Mouse (Mus musculus) ES-E14 (cell line): ENCODE measurements around the gene Rpap2. TPM values are rescaled to one million over a fixed set of nuclear protein-coding genes. Genes with fewer than 3 reads are reported as not detected.

Experiments used
- DNase-seq: peaks from one replicate; pipeline ENCODE4 v3.0.0-alpha.2; 2013; ENCODE audit warnings: low read depth, low spot score
- H3K27ac ChIP-seq: 2 replicates; pipeline ENCODE4 v1.5.1; 2012; ENCODE audit warnings: low read depth, mild to moderate bottlenecking, low read length, moderate library complexity, mixed read lengths; ENCODE audit not compliant: poor library complexity, insufficient read depth, severe bottlenecking
- H3K36me3 ChIP-seq: 2 replicates; pipeline ENCODE4 v1.6.1; 2012; ENCODE audit warnings: mild to moderate bottlenecking, low read length, moderate library complexity, mixed read lengths; ENCODE audit not compliant: control insufficient read depth, poor library complexity, insufficient read depth, severe bottlenecking
- H3K4me1 ChIP-seq, 2 experiments: fragments of 150-350 bp in 1 of 2; sonication (generic) in 1 of 2; 2 replicates each; pipeline ENCODE4 v1.6.1; 2012; ENCODE audit warnings: low read length in 2 of 2, mild to moderate bottlenecking in 1 of 2, mixed read lengths in 1 of 2; ENCODE audit not compliant: control insufficient read depth in 2 of 2, insufficient read depth in 2 of 2, poor library complexity in 1 of 2
- H3K4me3 ChIP-seq, 2 experiments: fragments of 150-350 bp in 1 of 2; sonication (generic) in 1 of 2; 2 replicates each; pipeline ENCODE4 v1.5.1; 2012; ENCODE audit warnings: low read length in 2 of 2, low read depth in 1 of 2, mild to moderate bottlenecking in 1 of 2, mixed read lengths in 1 of 2; ENCODE audit not compliant: insufficient read depth in 1 of 2, poor library complexity in 1 of 2, severe bottlenecking in 1 of 2
- H3K9ac ChIP-seq: 2 replicates; pipeline ENCODE4 v1.6.1; 2012; ENCODE audit warnings: low read depth, mild to moderate bottlenecking, low read length, mixed read lengths; ENCODE audit not compliant: poor library complexity, insufficient read depth, severe bottlenecking
- H3K9me3 ChIP-seq: fragments of 150-350 bp; sonication (generic); 2 replicates; pipeline ENCODE4 v1.6.1; 2012; ENCODE audit warnings: low read depth, mild to moderate bottlenecking, low read length; ENCODE audit not compliant: control insufficient read depth, insufficient read depth
- CHD2 ChIP-seq: IDR thresholded peaks from 2 replicates; pipeline ENCODE4 v1.6.1; 2014; ENCODE audit warnings: mild to moderate bottlenecking, low read depth, low read length, inconsistent platforms
- HCFC1 ChIP-seq: IDR thresholded peaks from 2 replicates; pipeline ENCODE4 v1.6.1; 2012; ENCODE audit warnings: low read length, inconsistent platforms, borderline replicate concordance; ENCODE audit not compliant: insufficient read depth
- MAFK ChIP-seq: IDR thresholded peaks from 2 replicates; pipeline ENCODE4 v1.6.1; 2014; ENCODE audit warnings: mild to moderate bottlenecking, low read depth, low read length, inconsistent platforms; ENCODE audit not compliant: insufficient read depth
- ZC3H11A ChIP-seq: IDR thresholded peaks from 2 replicates; pipeline ENCODE4 v1.6.1; 2012; ENCODE audit warnings: low read depth, mild to moderate bottlenecking, inconsistent platforms, low read length, borderline replicate concordance
- ZNF384 ChIP-seq: IDR thresholded peaks from 2 replicates; pipeline ENCODE4 v1.6.1; 2012; ENCODE audit warnings: low read depth, low read length, inconsistent platforms
- in situ Hi-C, 2 experiments: fragments of 600-800 bp; cut with MboI; formaldehyde crosslinking; loops; one replicate each; pipeline ENCODE4 v1.15.1; 2025; ENCODE audit warnings: low sequenced_read_pairs in 2 of 2, inconsistent platforms in 1 of 2; ENCODE audit not compliant: unreplicated experiment in 2 of 2
- total RNA-seq: library from RNA; depleted of rRNA; stranded (reverse); fragments of 300-350 nt; gene quantifications from 2 replicates; pipeline ENCODE4 v1.2.3, GENCODE M21; 2012

The Rpap2 gene
- total RNA-seq, 1 experiment = 20.2 TPM

GRCm38 (mm10) chr5:107650427-107650826 is 53.3 kb downstream of the Rpap2 start:
- Histone ChIP-seq H3K36me3 (peaks cover 4% of the 10 kb centered on the region; the same call in 1 of the 2 replicates), H3K4me3 (no peak overlapping the region), H3K4me1 (no peaks in the 10 kb centered on the region), H3K27ac (no peak overlapping the region), H3K9ac (no peak overlapping the region), H3K9me3 (no peaks in the 10 kb centered on the region)
- DNase-seq = no peak
- in situ Hi-C loops = no loop called here
- TF ChIP-seq CHD2 = no peak
- TF ChIP-seq ZC3H11A = no peak
- TF ChIP-seq ZNF384 = no peak
- TF ChIP-seq MAFK = no peak
- no peak for TF ChIP-seq HCFC1

- in situ Hi-C loops = no loop called here
- TF ChIP-seq ZC3H11A (no peak), CHD2 (no peak), MAFK (no peak), ZNF384 (no peak), HCFC1 (no peak)
- Histone ChIP-seq H3K9ac (no peak overlapping the region), H3K4me1 (no peaks in the 10 kb centered on the region), H3K4me3 (no peak overlapping the region), H3K36me3 (0 out of 2 replicates have a peak, but pooled peaks cover 2% of the 10 kb centered on the region), H3K27ac (no peak overlapping the region), H3K9me3 (no peaks in the 10 kb centered on the region)
- DNase-seq = no peak
Observed at GRCm38 (mm10) chr5:107652055-107652660, 55.0 kb downstream of the Rpap2 start.

- no peaks in the 10 kb centered on the region for H3K4me1 ChIP-seq
- H3K27ac ChIP-seq = no peak overlapping the region
- H3K9ac ChIP-seq = no peak overlapping the region
- no peak for DNase-seq
- no peak overlapping the region for H3K4me3 ChIP-seq
- no peak for TF ChIP-seq HCFC1
- no peak for TF ChIP-seq CHD2
- TF ChIP-seq ZNF384 = no peak
- TF ChIP-seq MAFK = no peak
- TF ChIP-seq ZC3H11A = no peak
- H3K9me3 ChIP-seq = no peaks in the 10 kb centered on the region
- H3K36me3 ChIP-seq = no peaks in the 10 kb centered on the region
- in situ Hi-C loops = no loop called here
Observed at GRCm38 (mm10) chr5:107678392-107678791, 81.2 kb downstream of the Rpap2 start.

GRCm38 (mm10) chr5:107681300-107681699 is 84.1 kb downstream of the Rpap2 start:
- Histone ChIP-seq H3K36me3 (no peaks in the 10 kb centered on the region), H3K9me3 (no peaks in the 10 kb centered on the region), H3K4me1 (no peaks in the 10 kb centered on the region), H3K4me3 (no peak overlapping the region), H3K27ac (no peak overlapping the region), H3K9ac (no peak overlapping the region)
- DNase-seq = no peak
- TF ChIP-seq HCFC1 = no peak
- no peak for TF ChIP-seq ZC3H11A
- TF ChIP-seq MAFK = no peak
- no peak for TF ChIP-seq CHD2
- no peak for TF ChIP-seq ZNF384
- in situ Hi-C loops = no loop called here
